Mouse (Mus musculus) erythroid progenitor cell, adult 5-6 weeks (primary cell): ENCODE results near the gene Clec11a. TPM values are rescaled to one million over a fixed set of nuclear protein-coding genes. Genes with fewer than 3 reads are reported as not detected.

Source experiments
- ATAC-seq: replicated peaks from 2 replicates; pipeline ENCODE4 v1.8.0; 2016; ENCODE audit warnings: moderate number of reproducible peaks, mild to moderate bottlenecking, moderate TSS enrichment, inconsistent platforms; ENCODE audit not compliant: poor library complexity, low FRiP score, severe bottlenecking
- total RNA-seq, 2 experiments: library from RNA; stranded (forward) in 1 of 2; stranded (reverse) in 1 of 2; fragments of 150-400 nt in 1 of 2; fragments of 186-747, 209-891 nt in 1 of 2; gene quantifications; 2 replicates each; pipeline versions ENCODE4 v1.2.3 to v1.2.4; 2015 to 2017; ENCODE audit warnings: low replicate concordance in 2 of 2

Clec11a gene
- total RNA-seq (2015; ENCODE audit: low replicate concordance), result 2.5 TPM in 1 of 2 replicates, not detected in the other
- total RNA-seq (2017; ENCODE audit: low replicate concordance), result not detected in 2 replicates

- ATAC-seq, result no peak
These were observed at the start of gene Clec11a for GRCm38 (mm10) chr7:44306516-44307240. Gene Clec11a (minus strand): TSS chr7:44306902.

GRCm38 (mm10) chr7:44355411-44355810, 48.7 kb upstream of the Clec11a start:
- no peak for ATAC-seq

- no peak for ATAC-seq
These were observed 47.1 kb upstream of the Clec11a start for GRCm38 (mm10) chr7:44353601-44354340.

GRCm38 (mm10) chr7:44352750-44353600, 46.3 kb upstream of the Clec11a start:
- ATAC-seq, result no peak

GRCm38 (mm10) chr7:44351881-44352749, 45.4 kb upstream of the Clec11a start:
- no peak for ATAC-seq

- ATAC-seq, result peak; percentile 66
These were observed 44.4 kb upstream of the Clec11a start for GRCm38 (mm10) chr7:44350957-44351711.

GRCm38 (mm10) chr7:44349043-44349442, 42.3 kb upstream of the Clec11a start:
- ATAC-seq, result no peak

GRCm38 (mm10) chr7:44344622-44345021, 37.9 kb upstream of the Clec11a start:
- no peak for ATAC-seq

- ATAC-seq, result no peak
These were observed 36.8 kb upstream of the Clec11a start for GRCm38 (mm10) chr7:44343459-44344015.

- ATAC-seq, result no peak
These were observed 35.0 kb upstream of the Clec11a start for GRCm38 (mm10) chr7:44341714-44342113.

GRCm38 (mm10) chr7:44341119-44341518, 34.4 kb upstream of the Clec11a start:
- no peak for ATAC-seq

- ATAC-seq, result no peak
These were observed 33.5 kb upstream of the Clec11a start for GRCm38 (mm10) chr7:44340226-44340625.

GRCm38 (mm10) chr7:44337121-44337849, 30.6 kb upstream of the Clec11a start:
- ATAC-seq, result no peak

GRCm38 (mm10) chr7:44336046-44337021, 29.6 kb upstream of the Clec11a start:
- ATAC-seq, result no peak

GRCm38 (mm10) chr7:44335031-44335878, 28.6 kb upstream of the Clec11a start:
- no peak for ATAC-seq

- ATAC-seq, result no peak
These were observed 27.4 kb upstream of the Clec11a start for GRCm38 (mm10) chr7:44334139-44334538.
